Comparison of ENCODE assay signal across 28 mouse cellular contexts in the genomic region with DNA sequence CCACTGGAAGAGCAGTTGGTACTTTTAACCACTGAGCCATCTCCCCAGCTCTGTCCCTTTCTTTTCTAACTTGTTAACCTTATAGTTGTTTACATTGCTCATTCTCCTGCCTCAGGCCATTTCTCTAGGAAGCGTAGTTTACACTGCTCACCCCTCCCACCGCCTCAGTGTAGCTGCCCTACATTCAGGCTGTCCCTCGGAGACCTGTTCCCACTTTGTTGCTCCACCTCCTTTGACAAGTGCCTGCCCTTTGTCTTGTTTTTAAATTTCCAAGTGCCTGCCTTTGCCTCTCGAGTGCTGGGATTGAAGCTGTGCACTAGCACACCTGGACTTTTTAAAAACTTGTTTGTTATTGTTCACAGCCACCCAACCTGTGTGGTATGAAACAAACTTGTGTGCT. TPM values are rescaled to one million over a fixed set of nuclear protein-coding genes. Genes with fewer than 3 reads are reported as not detected.
"Had no signal": no experiment of that assay in that cellular context is flagged by ENCODE, and none has a peak within 500 bp of the region (broad histone marks: within the 10 kb centered on the region; RNA-seq: fewer than 3 reads in every experiment).

No protein-coding gene starts in this region.

- H3K9ac ChIP-seq: embryonic facial prominence, embryonic 12.5 days; embryonic facial prominence, embryonic 13.5 days; embryonic facial prominence, embryonic 15.5 days; forebrain, embryonic 12.5 days; forebrain, embryonic 13.5 days; forebrain, embryonic 15.5 days; forebrain, postnatal 0 days had no signal

- H3K9me3 ChIP-seq: embryonic facial prominence, embryonic 10.5 days; embryonic facial prominence, embryonic 12.5 days; embryonic facial prominence, embryonic 13.5 days; embryonic facial prominence, embryonic 15.5 days; forebrain, embryonic 10.5 days; forebrain, embryonic 12.5 days; forebrain, embryonic 13.5 days; forebrain, embryonic 15.5 days had no signal

- ATAC-seq: forebrain, embryonic 13.5 days; forebrain, embryonic 14.5 days; forebrain, embryonic 15.5 days; forebrain, embryonic 16.5 days; forebrain, postnatal 0 days had no signal

- H3K27me3 ChIP-seq: embryonic facial prominence, embryonic 12.5 days; embryonic facial prominence, embryonic 13.5 days; embryonic facial prominence, embryonic 15.5 days; forebrain, embryonic 12.5 days; forebrain, embryonic 13.5 days; forebrain, embryonic 15.5 days had no signal

- H3K4me2 ChIP-seq: embryonic facial prominence, embryonic 12.5 days; embryonic facial prominence, embryonic 13.5 days; embryonic facial prominence, embryonic 15.5 days; forebrain, embryonic 12.5 days; forebrain, embryonic 13.5 days; forebrain, embryonic 15.5 days had no signal

- H3K4me3 ChIP-seq: embryonic facial prominence, embryonic 10.5 days; embryonic facial prominence, embryonic 12.5 days; embryonic facial prominence, embryonic 13.5 days; embryonic facial prominence, embryonic 15.5 days; erythroblast, embryonic 14.5 days; forebrain, embryonic 10.5 days; forebrain, embryonic 12.5 days; forebrain, embryonic 13.5 days; forebrain, embryonic 15.5 days; gastrocnemius, adult 2 months; heart, adult 2 months had no signal

- H3K27ac ChIP-seq: embryonic facial prominence, embryonic 10.5 days; embryonic facial prominence, embryonic 12.5 days; embryonic facial prominence, embryonic 13.5 days; embryonic facial prominence, embryonic 15.5 days; forebrain, embryonic 10.5 days; forebrain, embryonic 12.5 days; forebrain, embryonic 13.5 days; forebrain, embryonic 15.5 days; gastrocnemius, adult 2 months; heart, adult 2 months had no signal

- DNase-seq: cerebellum, adult 2 months; cerebellum, adult 8-10 months; cerebellum, adult 9-10 months; cerebellum, adult 9-11 months; cerebellum, postnatal 10 days; cerebellum, postnatal 14 days; cerebellum, postnatal 25 days; cerebellum, postnatal 36 days; embryo, embryonic 11 days; forebrain, postnatal 0 days; gastrocnemius, adult 2 months; gastrocnemius, postnatal 10 days; gastrocnemius, postnatal 14 days; gastrocnemius, postnatal 25 days; gastrocnemius, postnatal 36 days; heart, adult 18-20 months; heart, adult 2 months had no signal

RNA-seq across cellular contexts. Expression of gene G430095P16Rik, which starts 29.5 kb away (rescaled TPM):
- total RNA-seq: forebrain, postnatal 0 days had no signal
